Mouse (Mus musculus) intestine, postnatal 0 days (tissue): ENCODE data around the gene Irx4. TPM values are rescaled to one million over a fixed set of nuclear protein-coding genes. Genes with fewer than 3 reads are reported as not detected.

Source experiments
- ATAC-seq: fragments of 200-750 bp; cut with Nextera tagmentation; 2 replicates; pipeline ENCODE4 v1.8.0; 2017; ENCODE audit warnings: mild to moderate bottlenecking, moderate TSS enrichment, moderate library complexity
- H3K27ac ChIP-seq: fragments of 300-500 bp; sonication (generic); 2 replicates; pipeline ENCODE4 v1.5.1; 2014; ENCODE audit warnings: mild to moderate bottlenecking, low read depth, low read length, moderate library complexity
- H3K27me3 ChIP-seq: fragments of 300-500 bp; sonication (generic); replicated peaks from 2 replicates; pipeline ENCODE4 v1.6.1; 2014; ENCODE audit warnings: low read length, mixed read lengths; ENCODE audit not compliant: control insufficient read depth, insufficient read depth
- H3K36me3 ChIP-seq: fragments of 300-500 bp; sonication (generic); 2 replicates; pipeline ENCODE4 v1.6.1; 2014; ENCODE audit warnings: mild to moderate bottlenecking, moderate library complexity; ENCODE audit not compliant: control insufficient read depth, insufficient read depth
- H3K4me1 ChIP-seq: fragments of 300-500 bp; sonication (generic); replicated peaks from 2 replicates; pipeline ENCODE4 v1.6.1; 2014; ENCODE audit warnings: antibody characterized with exemption, low read length, mixed read lengths; ENCODE audit not compliant: control insufficient read depth, insufficient read depth
- H3K4me2 ChIP-seq: fragments of 300-500 bp; sonication (generic); replicated peaks from 2 replicates; pipeline ENCODE4 v1.6.1; 2014; ENCODE audit warnings: low read depth, mild to moderate bottlenecking, moderate library complexity
- H3K4me3 ChIP-seq: fragments of 300-500 bp; sonication (generic); 2 replicates; pipeline ENCODE4 v1.5.1; 2014; ENCODE audit warnings: low read depth, low read length
- H3K9ac ChIP-seq: fragments of 300-500 bp; sonication (generic); 2 replicates; pipeline ENCODE4 v1.6.1; 2014; ENCODE audit warnings: mild to moderate bottlenecking, low read depth, low read length
- H3K9me3 ChIP-seq: fragments of 300-500 bp; sonication (generic); 2 replicates; pipeline ENCODE4 v1.6.1; 2016; ENCODE audit warnings: mixed run types; ENCODE audit not compliant: control insufficient read depth
- CTCF ChIP-seq: sonication (generic); IDR thresholded peaks from 2 replicates; pipeline ENCODE4 v1.5.1; 2016; ENCODE audit warnings: low read depth, mild to moderate bottlenecking, control low read depth, antibody characterized with exemption, moderate library complexity
- WGBS: fragments of 180-500 bp; shearing (Covaris S2); extraction: QIAGEN DNeasy Blood & Tissue Kit; methylation state at CpG from one replicate; pipeline ENCODE4 v1.1.7; 2014; 5-methylcytosine and 5-hydroxymethylcytosine counted together
- polyA plus RNA-seq: library from polyadenylated mRNA; unstranded; fragments of >200 nt; fragmentation: Nextera tagmentation; extraction: Ambion mirVana; gene quantifications from 2 replicates; pipeline ENCODE4 v1.2.1, GENCODE M21; 2015

The Irx4 gene
- polyA plus RNA-seq, 1 experiment from 2014 or later: 0.27 TPM

DNA sequence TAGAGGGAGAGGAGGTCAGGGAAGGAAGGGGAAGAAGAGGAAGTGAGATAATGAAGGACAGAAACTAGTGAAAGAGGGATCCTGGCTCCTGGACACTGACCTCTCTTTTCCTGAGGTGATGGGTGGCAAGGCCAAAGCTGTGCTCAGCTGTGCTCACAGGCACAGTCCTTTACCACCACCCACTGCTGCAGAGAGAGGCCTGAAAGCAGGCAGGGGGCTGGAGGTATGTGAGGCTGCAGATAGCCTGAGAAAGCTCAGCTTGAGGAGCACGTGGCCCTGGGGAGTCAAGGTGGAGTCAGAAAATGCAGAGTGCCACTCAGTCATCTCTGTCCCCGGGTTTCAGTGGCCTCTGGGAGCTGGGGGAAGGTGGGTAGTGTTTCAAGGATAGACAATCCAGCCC, 30.8 kb downstream of the Irx4 start:
- no peaks in the 10 kb centered on the region for H3K27me3 ChIP-seq
- no peak for ATAC-seq
- H3K4me1 ChIP-seq: no peaks in the 10 kb centered on the region
- no peak overlapping the region for H3K4me3 ChIP-seq
- no peak overlapping the region for H3K27ac ChIP-seq
- WGBS: 23% methylated on average over 2 of the region's 2 CpGs
- H3K4me2 ChIP-seq: no peak overlapping the region
- no peaks in the 10 kb centered on the region for H3K36me3 ChIP-seq
- no peak for TF ChIP-seq CTCF
- no peaks in the 10 kb centered on the region for H3K9me3 ChIP-seq
- H3K9ac ChIP-seq: no peak overlapping the region

DNA sequence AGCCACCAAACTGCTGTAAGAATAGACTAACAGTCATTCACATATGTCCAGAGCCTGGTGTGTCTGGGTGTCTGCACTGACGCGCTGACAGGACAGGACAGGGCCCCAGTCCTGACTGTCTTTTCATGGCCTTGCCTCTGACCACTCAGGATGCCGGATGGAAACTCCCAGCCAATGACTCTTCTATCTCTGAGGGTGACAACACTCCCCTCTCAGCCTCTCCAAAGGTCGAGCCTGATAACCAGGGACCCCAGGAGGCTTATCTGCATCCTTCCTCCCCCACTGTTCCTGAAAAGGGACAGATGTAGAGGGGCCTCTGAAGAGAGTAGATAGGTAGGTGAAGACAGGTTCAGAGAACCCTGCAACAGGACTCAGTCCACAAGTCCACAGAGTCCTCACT, 38.4 kb downstream of the Irx4 start:
- Histone ChIP-seq H3K9ac (no peak overlapping the region), H3K27ac (no peak overlapping the region), H3K4me3 (no peak overlapping the region), H3K9me3 (no peaks in the 10 kb centered on the region), H3K27me3 (no peaks in the 10 kb centered on the region), H3K4me1 (no peaks in the 10 kb centered on the region), H3K4me2 (no peak overlapping the region), H3K36me3 (no peaks in the 10 kb centered on the region)
- ATAC-seq: peak; percentile 26; the same call in 1 of the 2 replicates
- 69% methylated on average over 4 of the region's 4 CpGs for WGBS
- TF ChIP-seq CTCF: no peak

- H3K4me3 ChIP-seq: no peak overlapping the region
- no peaks in the 10 kb centered on the region for H3K4me1 ChIP-seq
- no peaks in the 10 kb centered on the region for H3K36me3 ChIP-seq
- 89% methylated on average over 5 of the region's 5 CpGs for WGBS
- H3K9me3 ChIP-seq: no peaks in the 10 kb centered on the region
- no peak for ATAC-seq
- no peaks in the 10 kb centered on the region for H3K27me3 ChIP-seq
- H3K4me2 ChIP-seq: no peak overlapping the region
- no peak overlapping the region for H3K27ac ChIP-seq
- no peak overlapping the region for H3K9ac ChIP-seq
- TF ChIP-seq CTCF: 0 out of 2 replicates have a peak, but pooled peaks have one; percentile 18
Observed at GRCm38 (mm10) chr13:73299322-73299721, 39.0 kb downstream of the Irx4 start.

GRCm38 (mm10) chr13:73304729-73305128, 44.5 kb downstream of the Irx4 start:
- H3K4me3 ChIP-seq: no peak overlapping the region
- no peak for ATAC-seq
- H3K9me3 ChIP-seq: no peaks in the 10 kb centered on the region
- no peak overlapping the region for H3K27ac ChIP-seq
- no peak overlapping the region for H3K9ac ChIP-seq
- H3K4me2 ChIP-seq: no peak overlapping the region
- 0 out of 2 replicates have a peak, but pooled peaks cover 5% of the 10 kb centered on the region for H3K4me1 ChIP-seq
- 36% methylated on average over 6 of the region's 6 CpGs for WGBS
- no peak for TF ChIP-seq CTCF
- H3K36me3 ChIP-seq: no peaks in the 10 kb centered on the region
- H3K27me3 ChIP-seq: no peaks in the 10 kb centered on the region

DNA sequence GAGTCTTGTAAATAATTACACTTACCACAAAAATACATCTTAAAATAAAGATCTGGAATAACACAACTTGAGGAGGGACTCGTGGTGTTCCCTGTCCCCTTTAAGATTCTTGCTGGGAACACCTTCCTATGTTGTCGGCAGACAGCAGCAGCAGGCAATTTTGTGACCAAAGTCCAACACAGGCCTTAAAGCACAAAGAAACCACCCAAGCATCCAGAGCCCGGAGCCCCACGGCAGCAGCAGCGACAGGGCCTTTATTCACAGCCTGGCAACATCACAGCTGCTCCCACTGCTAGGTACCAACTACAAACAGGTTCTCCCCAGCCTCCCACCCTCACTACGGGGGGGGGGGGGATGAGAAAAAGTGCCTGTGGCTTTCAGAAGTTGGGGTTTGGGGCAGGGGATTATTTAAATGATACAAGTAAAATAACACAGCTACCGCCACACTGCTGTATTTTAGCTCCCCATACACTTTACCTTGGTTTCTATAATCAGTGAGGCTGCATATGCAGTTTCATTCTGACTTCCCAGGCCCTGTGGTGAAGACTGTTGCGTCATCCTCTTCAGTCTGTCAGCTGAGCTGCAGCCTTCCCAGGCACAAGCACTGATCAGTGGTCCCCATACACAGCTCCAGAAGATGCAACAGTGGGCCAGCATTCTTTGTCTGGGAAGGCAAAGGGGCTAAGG, 45.3 kb downstream of the Irx4 start:
- H3K4me3 ChIP-seq: no peak overlapping the region
- H3K4me1 ChIP-seq: 0 out of 2 replicates have a peak, but pooled peaks cover 5% of the 10 kb centered on the region
- H3K4me2 ChIP-seq: peak overlapping the region; percentile 50
- 41% methylated on average over 8 of the region's 8 CpGs for WGBS
- H3K9me3 ChIP-seq: no peaks in the 10 kb centered on the region
- no peak overlapping the region for H3K9ac ChIP-seq
- ATAC-seq: peak; percentile 83
- peak overlapping the region; percentile 41; the same call in 1 of the 2 replicates for H3K27ac ChIP-seq
- H3K36me3 ChIP-seq: no peaks in the 10 kb centered on the region
- TF ChIP-seq CTCF: no peak
- H3K27me3 ChIP-seq: no peaks in the 10 kb centered on the region

- no peak overlapping the region; the same call in 1 of the 2 replicates for H3K4me2 ChIP-seq
- no peaks in the 10 kb centered on the region for H3K9me3 ChIP-seq
- TF ChIP-seq CTCF: no peak
- H3K9ac ChIP-seq: no peak overlapping the region
- WGBS: 60% methylated on average over 4 of the region's 4 CpGs
- 0 out of 2 replicates have a peak, but pooled peaks cover 5% of the 10 kb centered on the region for H3K4me1 ChIP-seq
- ATAC-seq: no peak
- H3K4me3 ChIP-seq: no peak overlapping the region
- no peak overlapping the region for H3K27ac ChIP-seq
- no peaks in the 10 kb centered on the region for H3K27me3 ChIP-seq
- no peaks in the 10 kb centered on the region for H3K36me3 ChIP-seq
Observed at GRCm38 (mm10) chr13:73306085-73306410, 45.8 kb downstream of the Irx4 start.

- TF ChIP-seq CTCF: no peak
- H3K36me3 ChIP-seq: no peaks in the 10 kb centered on the region
- H3K9me3 ChIP-seq: no peaks in the 10 kb centered on the region
- H3K4me2 ChIP-seq: no peak overlapping the region
- H3K4me1 ChIP-seq: 0 out of 2 replicates have a peak, but pooled peaks cover 5% of the 10 kb centered on the region
- no peak overlapping the region for H3K9ac ChIP-seq
- no peak for ATAC-seq
- no peak overlapping the region for H3K4me3 ChIP-seq
- H3K27ac ChIP-seq: no peak overlapping the region
- H3K27me3 ChIP-seq: no peaks in the 10 kb centered on the region
- 82% methylated on average over 4 of the region's 4 CpGs for WGBS
Observed at GRCm38 (mm10) chr13:73306430-73306829, 46.2 kb downstream of the Irx4 start.
